25 mouse cellular contexts compared by ENCODE assay signal in the genomic region with DNA sequence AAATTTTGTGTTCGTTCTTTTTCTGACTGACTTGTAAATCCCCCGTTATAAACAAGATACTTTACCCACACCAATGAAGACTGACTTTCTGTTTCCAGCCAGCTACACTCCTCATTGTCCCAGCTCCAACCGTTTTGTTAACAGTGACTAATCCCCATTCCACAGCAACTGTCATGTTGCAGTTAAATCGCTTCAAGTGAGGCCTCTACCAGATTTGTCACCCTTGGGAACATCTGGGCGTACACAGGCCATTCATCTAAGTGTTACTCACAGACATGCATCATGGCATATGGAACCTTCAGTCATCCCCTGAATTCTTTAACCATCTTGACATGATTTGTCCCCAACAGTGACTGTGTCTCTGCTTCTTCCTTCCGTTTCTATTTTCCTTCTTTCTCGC.
"Had no signal": no experiment of that assay in that cellular context is flagged by ENCODE, and none has a peak within 500 bp of the region (broad histone marks: within the 10 kb centered on the region; RNA-seq: fewer than 3 reads in every experiment).

No protein-coding gene starts in this region.

- DNase-seq: gastrocnemius, adult 2 months; gastrocnemius, postnatal 10 days; gastrocnemius, postnatal 25 days; heart, adult 18-20 months; heart, postnatal 10 days; kidney, adult 11 months; kidney, adult 2 months; kidney, adult 9 months; kidney, postnatal 14 days; kidney, postnatal 4 days; liver; liver, embryonic 13.5 days had no signal

- H3K4me2 ChIP-seq: heart, embryonic 12.5 days; hindbrain, embryonic 13.5 days; hindbrain, embryonic 15.5 days; kidney, embryonic 15.5 days; limb, embryonic 12.5 days; liver, embryonic 11.5 days; liver, embryonic 13.5 days; liver, embryonic 15.5 days had no signal

- H3K27me3 ChIP-seq: heart, embryonic 12.5 days; hindbrain, embryonic 13.5 days; hindbrain, embryonic 15.5 days; kidney, embryonic 15.5 days; limb, embryonic 12.5 days; liver, embryonic 13.5 days; liver, embryonic 15.5 days had no signal

- H3K9ac ChIP-seq: heart, embryonic 12.5 days; hindbrain, embryonic 13.5 days; hindbrain, embryonic 15.5 days; kidney, embryonic 15.5 days; limb, embryonic 12.5 days; liver, embryonic 13.5 days; liver, embryonic 15.5 days had no signal

- ATAC-seq: hindbrain, postnatal 0 days; intestine, embryonic 16.5 days had no signal

- H3K27ac ChIP-seq: gastrocnemius, adult 2 months; heart, embryonic 10.5 days; hindbrain, embryonic 13.5 days; hindbrain, embryonic 15.5 days; hindbrain, postnatal 0 days; kidney, embryonic 15.5 days; kidney, postnatal 0 days; left cerebral cortex, adult 2 months; limb, embryonic 10.5 days; limb, embryonic 12.5 days; liver, embryonic 13.5 days; liver, embryonic 15.5 days had no signal

- H3K9me3 ChIP-seq: heart, embryonic 10.5 days; heart, embryonic 12.5 days; hindbrain, embryonic 13.5 days; hindbrain, embryonic 15.5 days; kidney, embryonic 15.5 days; limb, embryonic 10.5 days; limb, embryonic 12.5 days; liver, embryonic 13.5 days; liver, embryonic 15.5 days had no signal

- H3K4me3 ChIP-seq: gastrocnemius, adult 2 months; heart, embryonic 10.5 days; heart, embryonic 12.5 days; hindbrain, embryonic 13.5 days; hindbrain, embryonic 15.5 days; kidney, embryonic 15.5 days; left cerebral cortex, adult 2 months; limb, embryonic 10.5 days; limb, embryonic 12.5 days; liver, embryonic 13.5 days; liver, embryonic 15.5 days had no signal

- H3K36me3 ChIP-seq: heart, embryonic 10.5 days; heart, embryonic 12.5 days; hindbrain, embryonic 13.5 days; hindbrain, embryonic 15.5 days; kidney, embryonic 15.5 days; limb, embryonic 10.5 days; limb, embryonic 12.5 days; liver, embryonic 13.5 days; liver, embryonic 15.5 days had no signal

- H3K4me1 ChIP-seq: liver, embryonic 13.5 days; liver, embryonic 15.5 days had no signal
